Mouse (Mus musculus): Measurements from ENCODE around the gene Iqub.

- TF ChIP-seq POLR2A (IDR thresholded peaks at IDR 0.05; ENCODE audit: extremely low read depth, insufficient read depth, low read length), result no peak
- TF ChIP-seq CTCF (IDR thresholded peaks at IDR 0.05; ENCODE audit: low read depth, low read length), result no peak
These were observed 107.1 kb downstream of the Iqub start for GRCm38 (mm10) chr6:24407743-24408142.
